Mouse (Mus musculus) forebrain, postnatal 0 days (tissue): ENCODE data around the gene Cenpv. TPM values are rescaled to one million over a fixed set of nuclear protein-coding genes. Genes with fewer than 3 reads are reported as not detected.

Experiments used
- ATAC-seq: fragments of 200-750 bp; cut with Nextera tagmentation; 2 replicates; pipeline ENCODE4 v1.8.0; 2017; ENCODE audit warnings: mild to moderate bottlenecking, moderate library complexity
- DNase-seq: peaks from one replicate; pipeline ENCODE4 v3.0.0-alpha.2; 2015
- H3K27ac ChIP-seq: fragments of 300-500 bp; sonication (generic); 2 replicates; pipeline ENCODE4 v1.5.1; 2014; ENCODE audit warnings: low read depth, mild to moderate bottlenecking, antibody characterized with exemption, low read length, moderate library complexity, mixed read lengths
- H3K27me3 ChIP-seq: fragments of 300-500 bp; sonication (generic); 2 replicates; pipeline ENCODE4 v1.6.1; 2014; ENCODE audit warnings: mild to moderate bottlenecking, low read length, mixed read lengths; ENCODE audit not compliant: insufficient read depth
- H3K36me3 ChIP-seq: fragments of 300-500 bp; sonication (generic); 2 replicates; pipeline ENCODE4 v1.6.1; 2014; ENCODE audit warnings: mild to moderate bottlenecking, moderate library complexity; ENCODE audit not compliant: insufficient read depth
- H3K4me1 ChIP-seq: fragments of 300-500 bp; sonication (generic); 2 replicates; pipeline ENCODE4 v1.6.1; 2014; ENCODE audit warnings: antibody characterized with exemption; ENCODE audit not compliant: insufficient read depth
- H3K4me2 ChIP-seq: fragments of 300-500 bp; sonication (generic); 2 replicates; pipeline ENCODE4 v1.6.1; 2014; ENCODE audit warnings: low read depth, mild to moderate bottlenecking, moderate library complexity
- H3K4me3 ChIP-seq: fragments of 300-500 bp; sonication (generic); 2 replicates; pipeline ENCODE4 v1.5.1; 2014; ENCODE audit warnings: low read depth, low read length, mixed read lengths
- H3K9ac ChIP-seq: fragments of 300-500 bp; sonication (generic); 2 replicates; pipeline ENCODE4 v1.6.1; 2014; ENCODE audit warnings: mild to moderate bottlenecking
- H3K9me3 ChIP-seq: fragments of 300-500 bp; sonication (generic); 2 replicates; pipeline ENCODE4 v1.6.1; 2016; ENCODE audit warnings: low read length
- CTCF ChIP-seq: sonication (generic); IDR thresholded peaks from 2 replicates; pipeline ENCODE4 v1.5.1; 2016; ENCODE audit warnings: antibody characterized with exemption, control low read depth, low read depth
- whole genome bisulfite sequencing: fragments of 180-500 bp; shearing (Covaris S2); extraction: QIAGEN DNeasy Blood & Tissue Kit; methylation state at CpG from one replicate; pipeline ENCODE4 v1.1.7; 2014; 5-methylcytosine and 5-hydroxymethylcytosine counted together
- polyA plus RNA-seq: library from polyadenylated mRNA; unstranded; fragments of >200 nt; fragmentation: Nextera tagmentation; extraction: Ambion mirVana; gene quantifications from 2 replicates; pipeline ENCODE4 v1.2.1, GENCODE M21; 2015
- total RNA-seq: library from RNA; depleted of rRNA; stranded (reverse); fragments of >200 nt; gene quantifications from 2 replicates; pipeline ENCODE4 v1.2.3, GENCODE M21; 2014; rRNA removed

Gene Cenpv
- 79.0 and 112 TPM in 2 replicates for total RNA-seq
- 50.8 and 68.0 TPM in 2 replicates for polyA plus RNA-seq

- H3K27ac ChIP-seq, result peak within 1 kb of the TSS; percentile 90
- DNase-seq, result peak; percentile 85
- H3K4me2 ChIP-seq, result peak within 1 kb of the TSS; percentile 81
- H3K4me3 ChIP-seq, result peak within 1 kb of the TSS; percentile 85
- no peaks in the 10 kb centered on the region for H3K27me3 ChIP-seq
- H3K4me1 ChIP-seq, result peaks cover 9% of the 10 kb centered on the region
- ATAC-seq, result peak; percentile 83
- TF ChIP-seq CTCF, result no peak
- H3K9ac ChIP-seq, result peak within 1 kb of the TSS; percentile 93
- no peaks in the 10 kb centered on the region for H3K36me3 ChIP-seq
- WGBS, result 5% methylated on average over 52 of the region's 57 CpGs
- no peaks in the 10 kb centered on the region for H3K9me3 ChIP-seq
Measured at GRCm38 (mm10) chr11:62539089-62539890, at the start of gene Cenpv. Gene Cenpv (minus strand): TSS chr11:62539261.

- H3K4me1 ChIP-seq, result no peaks in the 10 kb centered on the region
- H3K36me3 ChIP-seq, result peaks cover 24% of the 10 kb centered on the region
- H3K4me2 ChIP-seq, result no peak overlapping the region
- DNase-seq, result no peak
- H3K9ac ChIP-seq, result no peak overlapping the region
- TF ChIP-seq CTCF, result no peak
- no peaks in the 10 kb centered on the region for H3K9me3 ChIP-seq
- H3K27ac ChIP-seq, result no peak overlapping the region
- 84% methylated on average over 5 of the region's 5 CpGs for WGBS
- no peaks in the 10 kb centered on the region for H3K27me3 ChIP-seq
- no peak for ATAC-seq
- H3K4me3 ChIP-seq, result no peak overlapping the region
Measured at GRCm38 (mm10) chr11:62587034-62587433, 48.0 kb upstream of the Cenpv start.

- Histone ChIP-seq H3K27me3 (no peaks in the 10 kb centered on the region), H3K4me2 (no peak overlapping the region), H3K9ac (no peak overlapping the region), H3K4me1 (no peaks in the 10 kb centered on the region), H3K9me3 (no peaks in the 10 kb centered on the region), H3K36me3 (peaks cover 18% of the 10 kb centered on the region; the same call in 1 of the 2 replicates), H3K27ac (no peak overlapping the region), H3K4me3 (no peak overlapping the region)
- WGBS, result 86% methylated on average over 9 of the region's 9 CpGs
- ATAC-seq (no peak), DNase-seq (no peak)
- TF ChIP-seq CTCF, result no peak
Measured at GRCm38 (mm10) chr11:62584671-62585206, 45.7 kb upstream of the Cenpv start.

GRCm38 (mm10) chr11:62583031-62583430 is 44.0 kb upstream of the Cenpv start:
- TF ChIP-seq CTCF, result no peak
- Histone ChIP-seq H3K4me3 (no peak overlapping the region), H3K9me3 (no peaks in the 10 kb centered on the region), H3K36me3 (peaks cover 15% of the 10 kb centered on the region; the same call in 1 of the 2 replicates), H3K27ac (no peak overlapping the region), H3K27me3 (no peaks in the 10 kb centered on the region), H3K4me2 (no peak overlapping the region), H3K4me1 (no peaks in the 10 kb centered on the region), H3K9ac (no peak overlapping the region)
- DNase-seq (no peak), ATAC-seq (no peak)
- WGBS, result 50% methylated on average over 6 of the region's 6 CpGs

- Histone ChIP-seq H3K4me1 (peaks cover 5% of the 10 kb centered on the region; the same call in 1 of the 2 replicates), H3K9me3 (no peaks in the 10 kb centered on the region), H3K27ac (peak overlapping the region; percentile 75; the same call in 1 of the 2 replicates), H3K27me3 (no peaks in the 10 kb centered on the region), H3K4me3 (peak overlapping the region; percentile 66), H3K9ac (peak overlapping the region; percentile 71), H3K36me3 (0 out of 2 replicates have a peak, but pooled peaks cover 3% of the 10 kb centered on the region), H3K4me2 (peak overlapping the region; percentile 94)
- WGBS, result 59% methylated on average over 16 of the region's 16 CpGs
- ATAC-seq (peak; percentile 23; the same call in 1 of the 2 replicates), DNase-seq (peak; percentile 13)
- no peak for TF ChIP-seq CTCF
Measured at GRCm38 (mm10) chr11:62576530-62577152, 37.6 kb upstream of the Cenpv start.

GRCm38 (mm10) chr11:62575659-62576438 is 36.8 kb upstream of the Cenpv start:
- no peak for TF ChIP-seq CTCF
- Histone ChIP-seq H3K4me3 (peak overlapping the region; percentile 66), H3K27me3 (no peaks in the 10 kb centered on the region), H3K9me3 (no peaks in the 10 kb centered on the region), H3K27ac (peak overlapping the region; percentile 75), H3K4me2 (peak overlapping the region; percentile 94), H3K36me3 (0 out of 2 replicates have a peak, but pooled peaks cover 3% of the 10 kb centered on the region), H3K4me1 (peaks cover 5% of the 10 kb centered on the region; the same call in 1 of the 2 replicates), H3K9ac (peak overlapping the region; percentile 71)
- ATAC-seq (peak; percentile 67), DNase-seq (peak; percentile 70)
- 11% methylated on average over 27 of the region's 27 CpGs for WGBS
